8 mouse cellular contexts compared by ENCODE assay signal in the genomic region with DNA sequence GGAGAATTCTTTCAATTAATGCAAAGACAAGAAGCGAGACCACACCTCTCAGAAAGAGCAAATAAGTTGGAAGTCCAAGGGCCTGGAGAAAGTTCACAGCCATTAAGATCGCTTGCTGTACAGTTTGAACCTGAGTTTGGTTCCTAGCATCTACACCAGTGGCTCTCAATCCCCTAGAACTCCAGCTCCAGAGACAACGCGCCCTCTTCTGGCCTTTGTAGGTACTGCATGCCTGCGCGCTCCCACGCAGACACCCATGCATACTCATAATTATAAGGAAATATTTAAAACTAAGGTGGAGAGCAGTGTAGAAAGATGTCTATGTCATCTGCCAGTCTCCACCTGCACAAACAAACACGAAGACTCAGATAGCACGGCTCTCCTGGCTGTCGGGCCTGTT.
DNase-seq lines count a peak whose midpoint lies in the region; ATAC-seq and TF ChIP-seq lines count a peak whose summit lies in the region.

No protein-coding gene starts in this region.

- 45% methylated on average over 10 of the region's 10 CpGs for WGBS in cerebellum, adult 2 months
- 51% methylated on average over 10 of the region's 10 CpGs for WGBS in embryonic facial prominence, embryonic 11.5 days

- H3K4me3 ChIP-seq in cerebellum, adult 2 months (replicated peaks; ENCODE audit: insufficient read depth, low read depth, low read length), result no peak overlapping the region
- no peak overlapping the region for H3K4me3 ChIP-seq in layer of hippocampus, adult 2 months
- no peak overlapping the region for H3K4me3 ChIP-seq in embryonic facial prominence, embryonic 11.5 days (ENCODE audit: low read depth, low read length)

- no peak for ATAC-seq in Patski
- ATAC-seq in embryonic facial prominence, embryonic 11.5 days (replicated peaks; ENCODE audit: insufficient number of reproducible peaks, low FRiP score, low TSS enrichment, low read depth), result no peak

- no peaks in the 10 kb centered on the region for H3K36me3 ChIP-seq in embryonic facial prominence, embryonic 11.5 days (replicated peaks; ENCODE audit: control insufficient read depth, insufficient read depth, low read depth, low read length)

- CTCF ChIA-PET in Patski (lab: Charles Lee), result interaction anchor here (1.7 kb wide), 1 partner anchor 10 kb away, joined by 4 read pairs; no protein-coding TSS in a partner anchor

- in situ Hi-C loops in Patski (cut with MboI; ENCODE audit: low pct_unique_long_range_greater_than_20kb), result no loop called here

- DNase-seq in cerebellum, adult 2 months, result peak in 1 of 2 experiments; percentile 22
- no peak for DNase-seq in cerebellum, adult 11-12 months
- peak in 1 of 2 experiments; percentile 37 for DNase-seq in layer of hippocampus, adult 2 months (ENCODE audit: low spot score in 2 of 2)
- no peak for DNase-seq in layer of hippocampus, adult 9-10 months (ENCODE audit: low spot score)
- no peak for DNase-seq in Patski (ENCODE audit: low read depth, low spot score)
- DNase-seq in embryonic facial prominence, embryonic 11.5 days (ENCODE audit: low spot score), result peak; percentile 48
- DNase-seq in lung, postnatal 36 days, result peak; percentile 54
- peak; percentile 83 for DNase-seq in thymus, postnatal 4 days

- no peak for TF ChIP-seq POLR2A in cerebellum, adult 2 months (IDR thresholded peaks at IDR 0.05; ENCODE audit: borderline replicate concordance, insufficient read depth, low read length)

- no peak overlapping the region for H3K27ac ChIP-seq in cerebellum, adult 2 months (ENCODE audit: insufficient read depth, low read length)
- no peak overlapping the region for H3K27ac ChIP-seq in layer of hippocampus, adult 2 months
- H3K27ac ChIP-seq in embryonic facial prominence, embryonic 11.5 days (replicated peaks; ENCODE audit: low read depth, low read length), result no peak overlapping the region

- TF ChIP-seq CTCF in cerebellum, adult 2 months (IDR thresholded peaks at IDR 0.05; ENCODE audit: borderline replicate concordance, insufficient read depth, low read depth, low read length), result peak; percentile 52; the same call in 1 of the 2 replicates
- peak; percentile 86 for TF ChIP-seq CTCF in layer of hippocampus, adult 2 months (conservative IDR thresholded peaks at IDR 0.05)
- TF ChIP-seq CTCF in Patski (IDR thresholded peaks at IDR 0.05), result peak; percentile 77

- H3K4me2 ChIP-seq in embryonic facial prominence, embryonic 11.5 days (ENCODE audit: low read depth, low read length), result no peak overlapping the region

- no peaks in the 10 kb centered on the region for H3K27me3 ChIP-seq in cerebellum, adult 2 months (ENCODE audit: control insufficient read depth, insufficient read depth, low read length)
- peaks cover 7% of the 10 kb centered on the region for H3K27me3 ChIP-seq in Patski
- H3K27me3 ChIP-seq in embryonic facial prominence, embryonic 11.5 days (ENCODE audit: control insufficient read depth, insufficient read depth, low read length), result no peaks in the 10 kb centered on the region

- no peaks in the 10 kb centered on the region for H3K9me3 ChIP-seq in embryonic facial prominence, embryonic 11.5 days (replicated peaks; ENCODE audit: control insufficient read depth, low read length)

- POLR2A ChIA-PET in Patski (lab: Charles Lee), result no interaction called here

- H3K9ac ChIP-seq in embryonic facial prominence, embryonic 11.5 days (replicated peaks; ENCODE audit: low read length), result no peak overlapping the region

- H3K4me1 ChIP-seq in cerebellum, adult 2 months (ENCODE audit: control insufficient read depth, insufficient read depth, low read length), result no peaks in the 10 kb centered on the region
- no peaks in the 10 kb centered on the region for H3K4me1 ChIP-seq in embryonic facial prominence, embryonic 11.5 days (ENCODE audit: control insufficient read depth, insufficient read depth, low read length)

Comparison
In these comparisons a context has a peak if more than half of its experiments do, and no peak if none do; other contexts are left out.
1. DNase-seq: peak in embryonic facial prominence, embryonic 11.5 days (single experiment), lung, postnatal 36 days (single experiment) and thymus, postnatal 4 days (single experiment); none in cerebellum, adult 11-12 months (single experiment), layer of hippocampus, adult 9-10 months (single experiment) and Patski (single experiment).
2. Peak in every context shown above with its lines, with median percentiles within 50 percentile points of each other: CTCF ChIP-seq.